Mouse (Mus musculus) embryonic facial prominence, embryonic 13.5 days (tissue): ENCODE results near the gene Sept4. TPM values are rescaled to one million over a fixed set of nuclear protein-coding genes. Genes with fewer than 3 reads are reported as not detected.

ENCODE experiments used
- polyA plus RNA-seq: library from polyadenylated mRNA; unstranded; fragments of >200 nt; fragmentation: Nextera tagmentation; extraction: Ambion mirVana; gene quantifications from 2 replicates; pipeline ENCODE4 v1.2.1, GENCODE M21; 2015

The Sept4 gene
- polyA plus RNA-seq, 1 experiment from 2014 or later = 10.6 TPM

Other genes with a start within 250 kb of the Sept4 start
- gene Ppm1e, start 209.9 kb upstream of the Sept4 start, polyA plus RNA-seq = 3.1 and 3.3 TPM in 2 replicates
- 8.2 and 9.3 TPM in 2 replicates for gene Rad51c, start 163.9 kb upstream of the Sept4 start, polyA plus RNA-seq
- 0.04 and 0.26 TPM in 2 replicates for gene Tex14, start 163.8 kb upstream of the Sept4 start, polyA plus RNA-seq
- not detected in 2 replicates for gene Gm11492, start 2.2 kb upstream of the Sept4 start, polyA plus RNA-seq
- 31.9 and 35.2 TPM in 2 replicates for gene Mtmr4, start 23.3 kb downstream of the Sept4 start, polyA plus RNA-seq
- gene Hsf5, start 48.3 kb downstream of the Sept4 start, polyA plus RNA-seq = 0.23 and 0.25 TPM in 2 replicates
- 7.1 and 8.7 TPM in 2 replicates for gene Rnf43, start 93.8 kb downstream of the Sept4 start, polyA plus RNA-seq
- gene Supt4a, start 168.6 kb downstream of the Sept4 start, polyA plus RNA-seq = 163 and 172 TPM in 2 replicates
- gene Tspoap1, start 191.6 kb downstream of the Sept4 start, polyA plus RNA-seq = 4.9 and 5.3 TPM in 2 replicates
- 1.9 and 6.1 TPM in 2 replicates for gene Mpo, start 224.7 kb downstream of the Sept4 start, polyA plus RNA-seq